Mouse (Mus musculus) CH12.LX (cell line): ENCODE data around the gene Phf12.

ENCODE experiments used
- CTCF ChIP-seq, 2 experiments: IDR thresholded peaks in 1 of 2; conservative IDR thresholded peaks in 1 of 2; 2 replicates each; pipeline ENCODE4 v1.5.1; 2011 to 2012; ENCODE audit warnings: low read depth in 2 of 2, low read length in 2 of 2, improper control_type of control experiment in 1 of 2, inconsistent platforms in 1 of 2, mild to moderate bottlenecking in 1 of 2, moderate library complexity in 1 of 2
- ELF1 ChIP-seq: IDR thresholded peaks from 2 replicates; pipeline ENCODE4 v1.6.1; 2014; ENCODE audit warnings: low read depth, mild to moderate bottlenecking, inconsistent platforms, low read length, improper control_type of control experiment
- JUND ChIP-seq: conservative IDR thresholded peaks from 2 replicates; pipeline ENCODE4 v1.6.1; 2011; ENCODE audit warnings: low read depth, low read length, improper control_type of control experiment
- MAX ChIP-seq: IDR thresholded peaks from 2 replicates; pipeline ENCODE4 v1.6.1; 2011; ENCODE audit warnings: low read length, improper control_type of control experiment
- MAZ ChIP-seq: IDR thresholded peaks from 2 replicates; pipeline ENCODE4 v1.6.1; 2012; ENCODE audit warnings: low read depth, mild to moderate bottlenecking, inconsistent platforms, low read length, improper control_type of control experiment, moderate library complexity
- MEF2A ChIP-seq: IDR thresholded peaks from 2 replicates; pipeline ENCODE4 v1.6.1; 2014; ENCODE audit warnings: low read depth, mild to moderate bottlenecking, inconsistent platforms, low read length, improper control_type of control experiment, borderline replicate concordance
- MXI1 ChIP-seq: IDR thresholded peaks from 2 replicates; pipeline ENCODE4 v1.6.1; 2011; ENCODE audit warnings: mild to moderate bottlenecking, low read depth, low read length, improper control_type of control experiment
- MYC ChIP-seq: IDR thresholded peaks from 2 replicates; pipeline ENCODE4 v1.6.1; 2011; ENCODE audit warnings: low read depth, mild to moderate bottlenecking, improper control_type of control experiment, low read length
- NELFE ChIP-seq: IDR thresholded peaks from 2 replicates; pipeline ENCODE4 v1.6.1; 2011; ENCODE audit warnings: low read depth, low read length, improper control_type of control experiment
- NRF1 ChIP-seq: IDR thresholded peaks from 2 replicates; pipeline ENCODE4 v1.6.1; 2014; ENCODE audit warnings: low read depth, mild to moderate bottlenecking, inconsistent platforms, low read length, improper control_type of control experiment, moderate library complexity
- PAX5 ChIP-seq: IDR thresholded peaks from 2 replicates; pipeline ENCODE4 v1.6.1; 2012; ENCODE audit warnings: low read length, inconsistent platforms, mixed read lengths
- POLR2A ChIP-seq: IDR thresholded peaks from 2 replicates; pipeline ENCODE4 v1.6.1; 2011; ENCODE audit warnings: low read depth, mild to moderate bottlenecking, improper control_type of control experiment, low read length
- TBP ChIP-seq: conservative IDR thresholded peaks from 2 replicates; pipeline ENCODE4 v1.6.1; 2011; ENCODE audit warnings: low read depth, low read length, improper control_type of control experiment
- ZC3H11A ChIP-seq: IDR thresholded peaks from 2 replicates; pipeline ENCODE4 v1.6.1; 2012; ENCODE audit warnings: low read depth, mild to moderate bottlenecking, inconsistent platforms, low read length, improper control_type of control experiment

GRCm38 (mm10) chr11:78037831-78038752 is 55.5 kb downstream of the Phf12 start, which contains the start of gene Flot2:
- TF ChIP-seq MAX (no peak), NELFE (no peak; the same call in 1 of the 2 replicates), CTCF (conservative IDR thresholded peaks at IDR 0.05 in 1 of 2, IDR thresholded peaks at IDR 0.05 in 1 of 2; ENCODE audit: low read depth in 2 of 2, low read length in 2 of 2) (peak in 1 of 2 experiments; percentile 29; a peak in 1 of 4 replicates), MAZ (0 out of 2 replicates have a peak, but pooled peaks have one; percentile 47), PAX5 (no peak), MEF2A (0 out of 2 replicates have a peak, but pooled peaks have one; percentile 15), ZC3H11A (no peak), TBP (no peak), POLR2A (peak; percentile 65), ELF1 (peak; percentile 71), NRF1 (peak; percentile 15; the same call in 1 of the 2 replicates), JUND (no peak), MYC (no peak), MXI1 (peak; percentile 27; the same call in 1 of the 2 replicates)
